ENCODE assay signal across 15 mouse cellular contexts in genomic region chr19:53136336-53137090, GRCm38 (mm10).
"Had no signal": no experiment of that assay in that cellular context is flagged by ENCODE, and none has a peak within 500 bp of the region (broad histone marks: within the 10 kb centered on the region; RNA-seq: fewer than 3 reads in every experiment).

No protein-coding gene starts in this region.

- H3K4me3 ChIP-seq: limb, embryonic 15.5 days; liver, embryonic 12.5 days; megakaryocyte, embryonic 14.5 days; midbrain, embryonic 15.5 days had no signal

- H3K27me3 ChIP-seq: limb, embryonic 15.5 days had no signal

- H3K36me3 ChIP-seq: limb, embryonic 15.5 days; liver, embryonic 12.5 days; midbrain, embryonic 15.5 days had no signal

- DNase-seq: kidney, adult 8-10 months; kidney, postnatal 25 days; layer of hippocampus, adult 9-11 months; lung, embryonic 14.5 days; lung, postnatal 10 days; right cerebral cortex, postnatal 4 days; spleen, adult 18-20 months; thymus, adult 2 months; thymus, postnatal 25 days had no signal

- H3K9me3 ChIP-seq: limb, embryonic 15.5 days; liver, embryonic 12.5 days; megakaryocyte, embryonic 14.5 days; midbrain, embryonic 15.5 days had no signal

- ATAC-seq: liver, embryonic 12.5 days; midbrain, embryonic 15.5 days had no signal

- H3K4me2 ChIP-seq: limb, embryonic 15.5 days; liver, embryonic 12.5 days; lung, embryonic 14.5 days; midbrain, embryonic 11.5 days; midbrain, embryonic 15.5 days had no signal

- H3K9ac ChIP-seq: limb, embryonic 15.5 days; liver, embryonic 12.5 days; lung, embryonic 14.5 days; midbrain, embryonic 15.5 days had no signal

- H3K27ac ChIP-seq: liver, embryonic 12.5 days; macrophage; midbrain, embryonic 15.5 days had no signal
